Mouse (Mus musculus): Measurements from ENCODE around the gene Hebp1. TPM values are rescaled to one million over a fixed set of nuclear protein-coding genes. Genes with fewer than 3 reads are reported as not detected.

The Hebp1 gene
- polyA plus RNA-seq, 1 experiment from 2014 or later = 9.2 TPM

GRCm38 (mm10) chr6:135133486-135133885 lies 64.3 kb downstream of the Hebp1 start:
- ATAC-seq (ENCODE audit: low FRiP score, low TSS enrichment) = no peak
- H3K27ac ChIP-seq (ENCODE audit: low read depth, low read length) = no peak overlapping the region
- peaks cover 13% of the 10 kb centered on the region for H3K4me1 ChIP-seq (ENCODE audit: control insufficient read depth, insufficient read depth, low read length)
- H3K4me2 ChIP-seq (replicated peaks; ENCODE audit: low read depth, low read length) = no peak overlapping the region
- WGBS = 94% methylated on average over 9 of the region's 9 CpGs
- H3K4me3 ChIP-seq (ENCODE audit: low read length) = no peak overlapping the region
- no peak overlapping the region for H3K9ac ChIP-seq (ENCODE audit: low read depth, low read length)
- H3K27me3 ChIP-seq (ENCODE audit: control insufficient read depth, insufficient read depth, low read length) = no peaks in the 10 kb centered on the region
- no peaks in the 10 kb centered on the region for H3K9me3 ChIP-seq (ENCODE audit: control insufficient read depth, low read length)
- H3K36me3 ChIP-seq (ENCODE audit: control insufficient read depth, insufficient read depth, low read length) = no peaks in the 10 kb centered on the region

GRCm38 (mm10) chr6:135133086-135133485 lies 64.7 kb downstream of the Hebp1 start:
- Histone ChIP-seq H3K27me3 (ENCODE audit: control insufficient read depth, insufficient read depth, low read length) (no peaks in the 10 kb centered on the region), H3K36me3 (ENCODE audit: control insufficient read depth, insufficient read depth, low read length) (no peaks in the 10 kb centered on the region), H3K9ac (ENCODE audit: low read depth, low read length) (no peak overlapping the region), H3K4me2 (replicated peaks; ENCODE audit: low read depth, low read length) (no peak overlapping the region), H3K4me1 (ENCODE audit: control insufficient read depth, insufficient read depth, low read length) (peaks cover 9% of the 10 kb centered on the region), H3K4me3 (ENCODE audit: low read length) (no peak overlapping the region), H3K9me3 (ENCODE audit: control insufficient read depth, low read length) (no peaks in the 10 kb centered on the region), H3K27ac (ENCODE audit: low read depth, low read length) (no peak overlapping the region)
- no peak for ATAC-seq (ENCODE audit: low FRiP score, low TSS enrichment)
- WGBS = 83% methylated on average over 7 of the region's 7 CpGs

GRCm38 (mm10) chr6:135124755-135125380 lies 73.0 kb downstream of the Hebp1 start:
- no peak overlapping the region for H3K4me2 ChIP-seq (replicated peaks; ENCODE audit: low read depth, low read length)
- H3K9ac ChIP-seq (ENCODE audit: low read depth, low read length) = no peak overlapping the region
- WGBS = 58% methylated on average over 5 of the region's 5 CpGs
- no peak overlapping the region for H3K4me3 ChIP-seq (ENCODE audit: low read length)
- H3K4me1 ChIP-seq (ENCODE audit: control insufficient read depth, insufficient read depth, low read length) = no peaks in the 10 kb centered on the region
- H3K36me3 ChIP-seq (ENCODE audit: control insufficient read depth, insufficient read depth, low read length) = no peaks in the 10 kb centered on the region
- no peak for ATAC-seq (ENCODE audit: low FRiP score, low TSS enrichment)
- H3K27me3 ChIP-seq (ENCODE audit: control insufficient read depth, insufficient read depth, low read length) = no peaks in the 10 kb centered on the region
- H3K27ac ChIP-seq (ENCODE audit: low read depth, low read length) = no peak overlapping the region
- no peaks in the 10 kb centered on the region for H3K9me3 ChIP-seq (ENCODE audit: control insufficient read depth, low read length)

- H3K27ac ChIP-seq (ENCODE audit: low read depth, low read length) = no peak within 1 kb of the TSS
- WGBS = 76% methylated on average over 5 of the region's 5 CpGs
Measured at GRCm38 (mm10) chr6:135118183-135118582, 79.6 kb downstream of the Hebp1 start, which contains the start of gene Gprc5d. Gprc5d (minus strand) TSS chr6:135118283.

GRCm38 (mm10) chr6:135116479-135116878 lies 81.3 kb downstream of the Hebp1 start:
- no peak for ATAC-seq (ENCODE audit: low FRiP score, low TSS enrichment)
- 94% methylated on average over 8 of the region's 8 CpGs for WGBS

More at GRCm38 (mm10) chr6:135118183-135118582, 79.6 kb downstream of the Hebp1 start, which contains the start of gene Gprc5d:
- Histone ChIP-seq H3K4me2 (replicated peaks; ENCODE audit: low read depth, low read length) (no peak within 1 kb of the TSS), H3K4me3 (ENCODE audit: low read length) (no peak within 1 kb of the TSS), H3K27me3 (ENCODE audit: control insufficient read depth, insufficient read depth, low read length) (no peaks in the 10 kb centered on the region), H3K9ac (ENCODE audit: low read depth, low read length) (no peak within 1 kb of the TSS), H3K4me1 (ENCODE audit: control insufficient read depth, insufficient read depth, low read length) (no peaks in the 10 kb centered on the region), H3K9me3 (ENCODE audit: control insufficient read depth, low read length) (no peaks in the 10 kb centered on the region), H3K36me3 (ENCODE audit: control insufficient read depth, insufficient read depth, low read length) (no peaks in the 10 kb centered on the region)
- ATAC-seq (ENCODE audit: low FRiP score, low TSS enrichment) = no peak

GRCm38 (mm10) chr6:135113114-135113436 lies 84.7 kb downstream of the Hebp1 start:
- no peak overlapping the region for H3K4me3 ChIP-seq (ENCODE audit: low read length)
- no peaks in the 10 kb centered on the region for H3K9me3 ChIP-seq (ENCODE audit: control insufficient read depth, low read length)
- no peaks in the 10 kb centered on the region for H3K27me3 ChIP-seq (ENCODE audit: control insufficient read depth, insufficient read depth, low read length)
- H3K27ac ChIP-seq (ENCODE audit: low read depth, low read length) = no peak overlapping the region
- H3K4me2 ChIP-seq (replicated peaks; ENCODE audit: low read depth, low read length) = no peak overlapping the region
- H3K36me3 ChIP-seq (ENCODE audit: control insufficient read depth, insufficient read depth, low read length) = no peaks in the 10 kb centered on the region
- no peak overlapping the region for H3K9ac ChIP-seq (ENCODE audit: low read depth, low read length)
- ATAC-seq (ENCODE audit: low FRiP score, low TSS enrichment) = no peak
- 12% methylated on average over 6 of the region's 6 CpGs for WGBS
- H3K4me1 ChIP-seq (ENCODE audit: control insufficient read depth, insufficient read depth, low read length) = no peaks in the 10 kb centered on the region

More at GRCm38 (mm10) chr6:135116479-135116878, 81.3 kb downstream of the Hebp1 start:
- H3K9me3 ChIP-seq (ENCODE audit: control insufficient read depth, low read length) = no peaks in the 10 kb centered on the region
- no peak overlapping the region for H3K9ac ChIP-seq (ENCODE audit: low read depth, low read length)
- no peak overlapping the region for H3K27ac ChIP-seq (ENCODE audit: low read depth, low read length)
- H3K4me2 ChIP-seq (replicated peaks; ENCODE audit: low read depth, low read length) = no peak overlapping the region
- no peak overlapping the region for H3K4me3 ChIP-seq (ENCODE audit: low read length)
- no peaks in the 10 kb centered on the region for H3K4me1 ChIP-seq (ENCODE audit: control insufficient read depth, insufficient read depth, low read length)
- H3K36me3 ChIP-seq (ENCODE audit: control insufficient read depth, insufficient read depth, low read length) = no peaks in the 10 kb centered on the region
- no peaks in the 10 kb centered on the region for H3K27me3 ChIP-seq (ENCODE audit: control insufficient read depth, insufficient read depth, low read length)

GRCm38 (mm10) chr6:135112411-135113113 lies 85.3 kb downstream of the Hebp1 start:
- no peak overlapping the region for H3K4me3 ChIP-seq (ENCODE audit: low read length)
- 12% methylated on average over 7 of the region's 7 CpGs for WGBS
- no peak overlapping the region for H3K4me2 ChIP-seq (replicated peaks; ENCODE audit: low read depth, low read length)
- no peak for ATAC-seq (ENCODE audit: low FRiP score, low TSS enrichment)
- H3K36me3 ChIP-seq (ENCODE audit: control insufficient read depth, insufficient read depth, low read length) = no peaks in the 10 kb centered on the region
- no peaks in the 10 kb centered on the region for H3K4me1 ChIP-seq (ENCODE audit: control insufficient read depth, insufficient read depth, low read length)
- H3K27ac ChIP-seq (ENCODE audit: low read depth, low read length) = no peak overlapping the region
- no peaks in the 10 kb centered on the region for H3K9me3 ChIP-seq (ENCODE audit: control insufficient read depth, low read length)
- no peak overlapping the region for H3K9ac ChIP-seq (ENCODE audit: low read depth, low read length)
- no peaks in the 10 kb centered on the region for H3K27me3 ChIP-seq (ENCODE audit: control insufficient read depth, insufficient read depth, low read length)

GRCm38 (mm10) chr6:135107014-135107413 lies 90.8 kb downstream of the Hebp1 start:
- Histone ChIP-seq H3K4me2 (replicated peaks; ENCODE audit: low read depth, low read length) (no peak overlapping the region), H3K9ac (ENCODE audit: low read depth, low read length) (no peak overlapping the region), H3K27me3 (ENCODE audit: control insufficient read depth, insufficient read depth, low read length) (no peaks in the 10 kb centered on the region), H3K9me3 (ENCODE audit: control insufficient read depth, low read length) (no peaks in the 10 kb centered on the region), H3K4me1 (ENCODE audit: control insufficient read depth, insufficient read depth, low read length) (no peaks in the 10 kb centered on the region), H3K4me3 (ENCODE audit: low read length) (no peak overlapping the region), H3K36me3 (ENCODE audit: control insufficient read depth, insufficient read depth, low read length) (no peaks in the 10 kb centered on the region), H3K27ac (ENCODE audit: low read depth, low read length) (no peak overlapping the region)
- WGBS = 93% methylated on average over 6 of the region's 6 CpGs
- ATAC-seq (ENCODE audit: low FRiP score, low TSS enrichment) = no peak

- ATAC-seq (ENCODE audit: low FRiP score, low TSS enrichment) = no peak
- WGBS = 51% methylated on average over 5 of the region's 5 CpGs
- no peak overlapping the region for H3K4me2 ChIP-seq (replicated peaks; ENCODE audit: low read depth, low read length)
- H3K27me3 ChIP-seq (ENCODE audit: control insufficient read depth, insufficient read depth, low read length) = no peaks in the 10 kb centered on the region
- H3K4me3 ChIP-seq (ENCODE audit: low read length) = no peak overlapping the region
- H3K27ac ChIP-seq (ENCODE audit: low read depth, low read length) = no peak overlapping the region
- no peaks in the 10 kb centered on the region for H3K36me3 ChIP-seq (ENCODE audit: control insufficient read depth, insufficient read depth, low read length)
- no peaks in the 10 kb centered on the region for H3K4me1 ChIP-seq (ENCODE audit: control insufficient read depth, insufficient read depth, low read length)
- no peaks in the 10 kb centered on the region for H3K9me3 ChIP-seq (ENCODE audit: control insufficient read depth, low read length)
- H3K9ac ChIP-seq (ENCODE audit: low read depth, low read length) = no peak overlapping the region
Measured at GRCm38 (mm10) chr6:135102736-135103303, 95.0 kb downstream of the Hebp1 start.
